Mouse (Mus musculus) bone marrow macrophage, adult 2 months (primary cell): ENCODE measurements around the gene Hemgn. TPM values are rescaled to one million over a fixed set of nuclear protein-coding genes. Genes with fewer than 3 reads are reported as not detected.
A peak's percentile ranks its signal among the peaks of the same experiment; 100 is the strongest.

Experiments used
- H3K27ac ChIP-seq: 2 replicates; pipeline ENCODE4 v1.5.1; 2012; ENCODE audit warnings: low read depth, low read length; ENCODE audit not compliant: insufficient read depth
- H3K4me1 ChIP-seq: 2 replicates; pipeline ENCODE4 v1.6.1; 2012; ENCODE audit warnings: low read length; ENCODE audit not compliant: control insufficient read depth, insufficient read depth
- H3K4me3 ChIP-seq: 2 replicates; pipeline ENCODE4 v1.5.1; 2012; ENCODE audit warnings: mild to moderate bottlenecking, low read length, moderate library complexity; ENCODE audit not compliant: insufficient read depth
- CTCF ChIP-seq: IDR thresholded peaks from 2 replicates; pipeline ENCODE4 v1.5.1; 2012; ENCODE audit warnings: low read depth, mild to moderate bottlenecking, low read length, moderate library complexity
- POLR2A ChIP-seq: IDR thresholded peaks from 2 replicates; pipeline ENCODE4 v1.6.1; 2012; ENCODE audit warnings: mild to moderate bottlenecking, low read depth, low read length, borderline replicate concordance
- polyA plus RNA-seq: library from polyadenylated mRNA; stranded (reverse); fragments of >200 nt; gene quantifications from 2 replicates; pipeline ENCODE4 v1.2.4, GENCODE M21; 2012; ENCODE audit not compliant: missing spikeins, insufficient read depth, insufficient read length

Hemgn gene
- polyA plus RNA-seq, 1 experiment = not detected

- H3K4me3 ChIP-seq = no peak overlapping the region
- TF ChIP-seq POLR2A = no peak
- TF ChIP-seq CTCF = no peak
- H3K4me1 ChIP-seq = peaks cover 36% of the 10 kb centered on the region
- H3K27ac ChIP-seq = no peak overlapping the region
These were observed 5.5 kb upstream of the Hemgn start for GRCm38 (mm10) chr4:46418851-46419250.

- Histone ChIP-seq H3K4me1 (peaks cover 28% of the 10 kb centered on the region), H3K27ac (no peak overlapping the region), H3K4me3 (no peak overlapping the region)
- TF ChIP-seq CTCF (no peak), POLR2A (no peak)
These were observed 4.2 kb upstream of the Hemgn start for GRCm38 (mm10) chr4:46417491-46417890.

GRCm38 (mm10) chr4:46412113-46412512 lies 1.2 kb downstream of the Hemgn start:
- Histone ChIP-seq H3K4me1 (peaks cover 30% of the 10 kb centered on the region), H3K4me3 (no peak overlapping the region), H3K27ac (peak overlapping the region; percentile 26)
- TF ChIP-seq POLR2A (no peak), CTCF (no peak)

GRCm38 (mm10) chr4:46411489-46411888 lies 1.8 kb downstream of the Hemgn start:
- H3K27ac ChIP-seq = peak overlapping the region; percentile 67
- TF ChIP-seq POLR2A = no peak
- no peak for TF ChIP-seq CTCF
- peak overlapping the region; percentile 8; the same call in 1 of the 2 replicates for H3K4me3 ChIP-seq
- peaks cover 30% of the 10 kb centered on the region for H3K4me1 ChIP-seq

- TF ChIP-seq POLR2A (no peak), CTCF (no peak)
- peaks cover 26% of the 10 kb centered on the region for H3K4me1 ChIP-seq
- H3K27ac ChIP-seq = no peak overlapping the region
- no peak overlapping the region for H3K4me3 ChIP-seq
These were observed 2.6 kb downstream of the Hemgn start for GRCm38 (mm10) chr4:46410677-46411076.

- TF ChIP-seq POLR2A (no peak), CTCF (no peak)
- Histone ChIP-seq H3K4me3 (no peak overlapping the region), H3K27ac (no peak overlapping the region), H3K4me1 (peaks cover 19% of the 10 kb centered on the region)
These were observed 6.2 kb downstream of the Hemgn start for GRCm38 (mm10) chr4:46406966-46407703.

GRCm38 (mm10) chr4:46404042-46404795 lies 9.1 kb downstream of the Hemgn start:
- TF ChIP-seq CTCF = no peak
- Histone ChIP-seq H3K4me1 (no peaks in the 10 kb centered on the region), H3K4me3 (no peak overlapping the region), H3K27ac (no peak overlapping the region)

- TF ChIP-seq CTCF (no peak), POLR2A (no peak)
- H3K4me1 ChIP-seq = no peaks in the 10 kb centered on the region
- H3K4me3 ChIP-seq = no peak overlapping the region
- H3K27ac ChIP-seq = no peak overlapping the region
These were observed 14.5 kb downstream of the Hemgn start for GRCm38 (mm10) chr4:46398839-46399238.

- no peak overlapping the region for H3K27ac ChIP-seq
- TF ChIP-seq CTCF (no peak), POLR2A (no peak)
- H3K4me3 ChIP-seq = no peak overlapping the region
- no peaks in the 10 kb centered on the region for H3K4me1 ChIP-seq
These were observed 17.6 kb downstream of the Hemgn start for GRCm38 (mm10) chr4:46395736-46396135.

GRCm38 (mm10) chr4:46394388-46394787 lies 18.9 kb downstream of the Hemgn start:
- H3K4me3 ChIP-seq = no peak overlapping the region
- H3K27ac ChIP-seq = no peak overlapping the region
- H3K4me1 ChIP-seq = no peaks in the 10 kb centered on the region
- no peak for TF ChIP-seq CTCF
- TF ChIP-seq POLR2A = no peak
